Mouse (Mus musculus) brain, adult 2 months (tissue): ENCODE data around the gene Laptm5.

Experiments used
- DNase-seq: peaks from one replicate; pipeline ENCODE4 v3.0.0; 2011; ENCODE audit warnings: low read depth, low spot score

Laptm5 gene

GRCm38 (mm10) chr4:130899383-130899781 lies 13.5 kb upstream of the Laptm5 start:
- no peak for DNase-seq

DNA sequence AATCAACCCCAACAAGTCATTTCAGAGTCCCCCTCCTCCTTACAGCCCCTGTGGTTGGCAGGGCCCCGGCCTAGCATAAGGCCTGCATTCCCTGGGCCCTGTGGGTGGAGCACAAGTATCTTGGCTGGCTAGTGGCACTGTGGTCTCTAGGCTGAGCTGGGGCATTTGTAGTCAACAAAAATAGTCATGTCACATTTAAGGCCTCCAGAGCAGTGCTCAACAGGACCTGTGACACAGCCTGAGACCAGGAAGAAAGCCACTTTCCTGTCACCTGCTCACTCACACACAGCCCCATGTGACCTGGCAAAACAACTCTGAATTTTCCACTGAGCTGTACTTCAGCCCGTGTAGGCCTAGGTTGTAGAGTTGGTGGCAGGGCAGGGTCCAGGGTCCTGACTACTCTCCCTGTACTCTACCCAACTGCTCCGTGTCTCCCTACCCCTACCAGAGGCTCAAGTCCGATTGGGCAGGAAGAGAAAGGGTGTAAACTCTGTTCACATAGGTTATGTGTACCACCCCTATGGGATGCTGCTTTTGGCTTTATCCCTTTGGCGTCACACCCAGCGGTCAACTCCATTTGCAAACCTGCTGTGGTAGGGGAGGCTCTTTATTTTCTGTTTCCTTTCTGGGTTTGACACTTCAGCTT lies 13.0 kb upstream of the Laptm5 start:
- no peak for DNase-seq

DNA sequence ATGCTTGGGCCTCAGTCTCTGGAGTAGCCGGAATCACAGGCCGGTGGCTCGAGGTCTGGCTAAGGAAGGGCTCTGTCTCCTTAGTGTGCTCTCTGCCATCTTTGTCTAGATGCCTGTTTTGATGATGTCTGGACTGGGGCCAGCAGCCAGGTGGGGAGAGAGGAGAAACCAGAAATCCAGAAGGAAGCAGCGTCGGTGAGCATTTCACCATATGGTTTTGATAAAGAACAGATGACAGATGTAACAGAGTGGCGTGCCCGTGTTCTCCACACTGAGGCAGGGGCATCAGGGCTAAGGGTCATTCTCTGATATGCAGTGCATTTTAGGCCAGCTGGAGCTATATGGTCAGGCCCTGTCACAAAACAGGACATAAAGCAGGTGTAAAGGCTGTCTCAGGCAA lies 12.2 kb upstream of the Laptm5 start:
- DNase-seq, result no peak

DNA sequence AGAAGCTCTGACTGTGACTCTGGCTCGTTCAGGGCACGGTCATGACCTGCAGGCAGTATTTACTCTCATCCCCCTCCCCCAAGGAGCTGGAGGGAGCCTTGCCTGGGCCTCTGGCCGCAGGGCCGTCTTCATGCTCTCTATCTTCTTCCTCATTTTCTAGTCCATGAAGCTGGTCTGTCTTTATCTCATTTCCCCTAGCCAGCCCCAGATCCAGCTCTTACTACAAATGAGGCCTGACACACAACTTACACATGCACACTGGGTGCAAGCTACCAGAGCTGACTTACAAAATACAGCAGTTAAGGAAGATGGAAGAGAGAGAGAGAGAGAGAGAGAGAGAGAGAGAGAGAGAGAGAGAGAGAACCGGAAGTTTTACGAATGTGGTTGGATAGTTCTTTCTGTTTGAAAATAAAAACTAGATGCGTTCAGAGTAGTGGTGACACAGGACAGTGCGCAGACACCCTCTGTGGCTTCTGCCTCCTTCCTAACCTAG lies 10.6 kb upstream of the Laptm5 start:
- no peak for DNase-seq

GRCm38 (mm10) chr4:130905025-130905424 lies 7.9 kb upstream of the Laptm5 start:
- no peak for DNase-seq

- no peak for DNase-seq
Observed at GRCm38 (mm10) chr4:130905882-130906281, 7.0 kb upstream of the Laptm5 start.

DNA sequence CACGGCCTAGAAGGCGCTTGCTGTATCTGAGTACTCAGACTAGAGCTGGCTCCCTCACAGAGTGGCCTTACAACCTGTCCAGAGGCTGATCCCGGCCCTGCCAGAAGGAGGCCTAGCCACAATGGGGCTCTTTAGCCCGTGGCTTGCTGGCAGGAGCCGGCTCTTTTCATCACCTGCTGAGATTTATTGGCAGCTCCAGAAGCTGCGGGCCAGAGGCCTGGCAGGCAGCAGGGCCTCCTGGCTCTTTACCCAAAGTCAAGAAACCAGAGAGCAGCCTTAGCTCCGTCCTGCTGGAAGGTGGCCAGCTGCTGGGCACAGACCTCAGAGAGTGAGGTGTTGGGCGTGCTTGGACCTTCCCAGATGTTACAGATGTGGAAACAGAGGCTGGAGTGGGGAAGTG lies 6.6 kb upstream of the Laptm5 start:
- peak; percentile 49 for DNase-seq

- no peak for DNase-seq
Observed at GRCm38 (mm10) chr4:130907200-130908069, 5.5 kb upstream of the Laptm5 start.

- DNase-seq, result no peak
Observed at GRCm38 (mm10) chr4:130908133-130908532, 4.8 kb upstream of the Laptm5 start.

DNA sequence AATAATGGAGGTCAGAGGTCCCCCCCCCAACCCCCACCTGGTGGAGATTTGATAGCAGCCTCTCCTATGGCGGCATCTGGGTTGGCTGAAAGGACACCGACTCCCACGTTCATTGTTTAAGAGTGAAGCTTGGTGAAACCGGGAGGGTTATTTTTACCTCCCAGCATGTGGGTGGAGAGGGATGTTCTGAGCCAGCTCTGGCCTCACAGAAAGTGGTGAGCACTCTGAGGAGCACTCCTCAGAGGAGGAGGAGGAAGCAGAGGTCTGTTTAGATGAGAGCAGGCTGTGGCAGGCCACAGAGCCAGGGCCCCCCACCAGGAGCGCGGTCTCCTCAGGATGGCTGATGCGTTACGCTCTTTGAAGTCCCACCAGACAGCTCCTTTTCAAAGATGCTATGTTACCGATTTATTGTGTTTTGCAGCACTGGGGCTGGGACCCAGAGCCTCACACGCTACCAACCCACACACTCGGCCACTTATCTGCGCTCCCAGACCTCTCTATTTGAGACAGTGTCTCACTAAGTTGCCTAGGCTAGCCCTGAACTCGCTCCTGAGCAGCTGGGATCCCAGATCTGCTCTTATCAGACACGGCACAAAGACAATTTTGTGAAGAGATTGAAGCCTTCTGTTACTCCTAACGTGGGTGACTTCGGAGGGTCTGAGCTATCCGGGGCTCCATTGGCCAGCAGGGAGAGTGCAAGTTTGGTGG lies 3.6 kb upstream of the Laptm5 start:
- DNase-seq, result peak; percentile 88

DNA sequence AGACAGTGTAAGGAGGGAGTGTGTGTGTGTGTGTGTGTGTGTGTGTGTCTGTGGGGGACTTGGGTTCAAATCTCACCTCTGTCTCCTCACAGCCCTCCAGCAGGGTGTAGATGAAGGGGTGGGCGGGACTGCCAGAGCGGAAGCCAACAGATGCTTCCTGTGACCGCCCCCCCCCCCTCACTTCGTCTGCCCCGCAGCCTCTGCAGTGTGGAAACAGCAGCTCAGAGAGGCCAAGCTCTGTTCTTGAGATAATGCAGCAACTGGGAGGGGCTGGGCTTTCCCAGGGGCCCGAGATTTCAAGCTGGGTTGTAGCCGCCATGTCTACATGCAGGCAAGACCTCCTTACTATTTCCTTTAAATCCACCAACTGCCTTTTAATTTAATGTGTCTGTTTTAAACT lies 2.3 kb upstream of the Laptm5 start:
- no peak for DNase-seq

DNA sequence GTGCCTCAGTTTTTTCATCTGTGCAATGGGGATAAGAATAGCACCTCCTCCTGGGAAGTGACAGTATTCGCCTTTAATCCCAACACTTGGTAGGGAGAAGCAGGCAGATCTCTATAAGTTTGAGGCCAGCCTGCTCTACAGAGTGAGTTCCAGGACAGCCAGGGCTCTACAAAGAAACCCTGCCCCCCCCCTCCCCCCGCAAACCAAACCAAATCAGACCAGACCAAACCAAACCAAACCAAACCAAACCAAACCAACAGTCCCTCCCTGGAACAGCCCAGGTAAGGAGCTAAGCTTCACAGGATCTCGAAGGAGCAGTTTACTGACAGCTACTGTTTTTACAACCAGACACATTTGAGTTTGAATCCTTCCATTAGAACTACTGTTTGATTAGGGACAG lies 299 bp upstream of the Laptm5 start:
- DNase-seq, result no peak

GRCm38 (mm10) chr4:130913511-130913910 lies 586 bp downstream of the Laptm5 start:
- no peak for DNase-seq

- peak; percentile 46 for DNase-seq
Observed at GRCm38 (mm10) chr4:130914011-130914410, 1.1 kb downstream of the Laptm5 start.

DNA sequence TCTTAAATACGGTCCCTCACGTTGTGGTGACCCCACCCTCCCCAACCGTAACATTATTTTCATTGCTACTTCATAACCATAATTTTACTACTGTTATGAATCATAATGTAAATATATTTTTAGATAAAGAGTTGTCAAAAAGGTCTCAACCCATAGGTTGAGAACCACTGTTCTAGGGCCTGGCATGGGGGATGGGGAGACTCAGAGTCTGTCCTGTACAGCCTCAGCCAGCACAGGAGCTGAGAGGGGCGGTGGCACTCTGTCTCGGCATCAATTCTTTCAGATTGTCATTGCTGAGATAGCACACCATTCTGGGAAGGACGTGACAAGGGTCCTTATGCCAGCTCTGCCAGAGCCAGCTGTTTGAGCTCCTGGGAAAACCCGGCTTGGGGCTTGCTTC lies 1.6 kb downstream of the Laptm5 start:
- DNase-seq, result no peak

- no peak for DNase-seq
Observed at GRCm38 (mm10) chr4:130915006-130915667, 2.2 kb downstream of the Laptm5 start.

DNA sequence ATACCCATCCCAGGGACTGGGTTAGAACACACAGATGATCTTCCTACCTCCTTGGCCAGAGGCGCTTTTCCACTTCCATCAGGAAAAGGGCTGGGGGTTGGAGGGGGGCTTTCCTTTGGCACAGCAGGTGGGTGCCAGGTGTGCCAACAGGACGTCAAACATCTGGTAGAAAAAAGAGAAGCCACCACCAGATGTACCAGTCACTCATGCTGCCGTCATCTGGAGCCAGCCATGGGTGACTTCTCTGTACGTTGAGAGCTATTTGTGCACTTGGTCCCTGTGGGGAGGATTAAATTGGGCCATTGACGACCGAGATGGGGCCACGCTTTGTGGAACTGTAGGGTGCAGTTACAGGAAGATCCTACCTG lies 2.7 kb downstream of the Laptm5 start:
- DNase-seq, result no peak

DNA sequence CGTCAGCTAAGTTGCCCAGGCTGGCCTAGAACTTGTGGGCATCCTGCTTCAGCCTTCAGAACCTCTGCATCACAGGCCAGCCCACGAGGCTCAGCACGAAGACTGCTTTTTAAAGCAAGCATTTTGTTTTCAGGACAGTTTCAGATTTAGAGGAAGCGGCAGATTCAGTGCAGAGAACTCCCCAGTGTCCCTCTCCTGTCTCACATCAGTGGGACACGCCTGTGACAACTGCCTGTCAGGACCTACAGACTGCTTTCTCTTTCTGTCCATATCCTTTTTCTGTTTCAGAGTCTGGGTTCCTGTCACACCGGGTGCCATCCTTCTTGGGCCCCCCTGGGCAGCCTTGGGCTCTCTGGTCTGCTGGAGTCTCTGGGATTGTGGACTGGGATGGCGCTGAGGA lies 3.7 kb downstream of the Laptm5 start:
- no peak for DNase-seq

- no peak for DNase-seq
Observed at GRCm38 (mm10) chr4:130917564-130917963, 4.6 kb downstream of the Laptm5 start.

- no peak for DNase-seq
Observed at GRCm38 (mm10) chr4:130918805-130919749, 6.2 kb downstream of the Laptm5 start.
